Mouse (Mus musculus) neural tube, embryonic 10.5 days (tissue): Measurements from ENCODE around the gene Catsper3.

Experiments used
- DNase-seq: peaks from one replicate; pipeline ENCODE4 v3.0.0-alpha.2; 2017; ENCODE audit warnings: low spot score; ENCODE audit errors: extremely low spot score

Catsper3 gene

DNA sequence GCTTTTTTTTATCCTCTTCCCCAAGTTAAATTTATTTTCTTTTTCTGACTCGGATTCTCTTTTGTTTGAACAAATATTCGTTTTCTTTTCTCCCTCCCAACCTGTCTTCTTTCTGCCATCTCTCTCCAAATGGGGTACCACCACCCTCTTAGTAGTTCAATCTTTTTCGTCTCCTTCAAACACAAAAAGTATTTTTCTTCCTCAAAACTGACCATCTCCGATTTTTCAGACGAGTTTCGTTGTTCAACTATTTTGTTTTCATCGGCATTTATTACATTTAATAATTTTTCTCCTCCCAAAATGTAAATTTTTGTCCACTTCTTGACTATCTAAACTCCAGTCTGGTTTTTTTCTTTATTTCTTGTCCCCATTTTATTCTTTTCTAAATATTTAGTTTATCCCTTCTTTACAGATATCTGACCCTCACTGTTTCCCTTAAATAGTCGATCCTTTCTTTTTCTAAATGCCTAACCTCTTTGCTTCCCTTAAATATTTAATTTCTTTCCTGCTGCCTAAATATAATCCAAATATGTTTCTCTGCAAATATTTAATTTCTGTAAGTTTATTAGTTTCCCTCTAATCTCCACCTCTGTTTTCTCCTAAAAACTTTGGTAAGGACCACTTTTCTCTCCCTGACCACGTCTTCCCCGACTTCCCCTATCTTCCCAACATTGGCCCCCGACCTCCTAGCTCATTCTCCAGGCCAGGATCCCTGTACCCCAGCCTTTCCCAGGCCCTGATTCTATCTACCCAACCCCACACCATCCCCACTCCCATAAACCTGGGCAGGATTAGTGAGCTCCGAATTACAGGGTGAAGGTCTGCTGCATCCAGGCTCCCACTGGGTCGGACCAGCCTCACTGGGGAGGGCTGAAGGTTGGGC is 42.7 kb downstream of the Catsper3 start:
- no peak for DNase-seq

DNA sequence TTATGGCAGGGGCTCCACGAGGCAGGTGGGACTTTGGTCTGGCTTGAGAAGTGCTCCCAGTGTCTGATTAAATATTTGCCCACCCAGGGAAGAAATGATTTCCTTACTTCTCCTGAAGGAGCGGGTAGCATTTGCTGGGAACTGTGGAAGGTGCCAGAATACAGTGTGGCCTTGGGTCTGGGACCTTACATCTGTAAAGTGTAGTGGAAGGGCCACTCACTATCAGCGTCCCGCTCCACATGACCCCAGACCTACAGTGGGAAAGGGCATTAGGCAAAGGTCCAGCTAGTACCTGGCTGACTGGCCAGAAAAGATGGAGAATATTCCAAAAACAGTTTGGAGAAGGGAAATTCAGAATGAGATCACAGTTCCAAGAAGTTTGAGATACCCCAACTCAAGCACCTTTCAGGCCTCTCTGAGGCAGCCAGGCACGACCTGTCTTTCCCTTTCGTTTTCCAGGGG is 43.3 kb downstream of the Catsper3 start:
- DNase-seq: peak; percentile 72

DNA sequence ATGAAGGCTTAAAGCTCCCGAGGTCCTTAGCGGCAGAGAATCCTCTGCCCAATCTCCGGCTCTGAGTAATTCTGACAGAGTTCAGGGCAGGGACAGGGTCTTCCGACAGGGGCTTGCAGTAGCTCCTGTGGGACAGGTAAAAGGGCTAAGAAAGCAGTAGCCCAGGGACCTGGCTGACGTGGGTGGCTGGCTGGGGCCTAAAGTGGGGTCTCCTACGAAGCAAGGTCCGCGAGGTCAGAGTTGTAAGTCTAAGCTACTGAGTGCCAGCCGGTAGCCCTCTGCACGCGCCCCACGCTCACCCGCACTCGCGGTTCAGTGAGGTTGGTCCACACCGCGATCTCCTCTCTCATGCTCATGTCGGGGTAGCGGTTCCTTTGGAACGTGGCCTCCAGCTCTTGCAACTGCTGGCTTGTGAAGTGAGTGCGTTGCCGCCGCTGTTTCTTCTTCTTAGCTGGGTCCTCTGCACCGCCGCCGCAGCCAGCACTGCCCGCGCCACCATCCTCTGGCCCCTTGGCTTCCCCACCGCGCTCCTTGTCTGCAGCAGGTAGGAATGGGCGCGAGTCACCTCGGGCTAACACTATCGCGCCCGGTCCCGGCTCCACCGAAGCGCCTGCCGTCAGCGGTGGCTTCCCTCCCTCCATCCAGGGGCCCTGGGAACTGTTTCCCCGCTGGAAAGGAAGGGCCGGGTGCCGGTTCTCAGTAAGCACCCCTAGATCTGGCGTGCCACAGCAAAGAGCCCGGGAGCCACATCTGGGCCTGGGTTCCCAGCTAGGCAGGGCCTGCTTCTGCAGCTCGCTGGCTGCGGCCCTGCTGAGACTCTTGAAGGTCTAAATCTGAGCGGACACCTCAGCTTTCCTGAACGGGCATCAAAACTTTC is 44.0 kb downstream of the Catsper3 start:
- peak; percentile 74 for DNase-seq

DNA sequence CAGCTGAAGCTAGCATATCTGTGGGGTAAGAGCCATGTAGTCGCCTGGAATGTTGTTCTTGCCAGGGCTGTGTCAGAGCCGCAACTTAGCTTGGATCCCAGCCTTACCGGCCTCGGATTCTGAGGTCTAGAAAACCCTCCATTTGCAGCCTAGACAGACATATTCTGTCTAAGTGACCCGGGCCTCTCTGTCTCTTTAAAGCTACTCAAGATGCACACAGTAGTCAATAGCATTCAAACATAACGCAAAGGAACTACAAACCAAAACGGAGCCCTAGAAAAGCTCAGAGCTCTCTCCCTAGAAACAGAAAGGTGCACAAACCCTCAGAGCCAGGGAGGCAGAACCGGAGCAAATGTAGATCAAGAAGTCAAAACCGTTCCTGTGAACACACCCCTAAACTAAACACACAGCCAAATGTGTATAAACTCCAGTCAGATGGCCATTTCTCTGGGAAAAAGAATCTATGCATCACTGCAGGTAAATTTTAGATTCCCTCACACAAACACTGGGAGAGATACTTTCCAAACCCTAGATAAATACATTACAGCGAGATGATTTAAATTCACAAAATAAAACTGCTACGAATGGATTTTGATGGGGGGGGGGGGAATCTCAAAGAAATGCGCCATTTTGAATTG is 44.8 kb downstream of the Catsper3 start:
- DNase-seq: no peak

DNA sequence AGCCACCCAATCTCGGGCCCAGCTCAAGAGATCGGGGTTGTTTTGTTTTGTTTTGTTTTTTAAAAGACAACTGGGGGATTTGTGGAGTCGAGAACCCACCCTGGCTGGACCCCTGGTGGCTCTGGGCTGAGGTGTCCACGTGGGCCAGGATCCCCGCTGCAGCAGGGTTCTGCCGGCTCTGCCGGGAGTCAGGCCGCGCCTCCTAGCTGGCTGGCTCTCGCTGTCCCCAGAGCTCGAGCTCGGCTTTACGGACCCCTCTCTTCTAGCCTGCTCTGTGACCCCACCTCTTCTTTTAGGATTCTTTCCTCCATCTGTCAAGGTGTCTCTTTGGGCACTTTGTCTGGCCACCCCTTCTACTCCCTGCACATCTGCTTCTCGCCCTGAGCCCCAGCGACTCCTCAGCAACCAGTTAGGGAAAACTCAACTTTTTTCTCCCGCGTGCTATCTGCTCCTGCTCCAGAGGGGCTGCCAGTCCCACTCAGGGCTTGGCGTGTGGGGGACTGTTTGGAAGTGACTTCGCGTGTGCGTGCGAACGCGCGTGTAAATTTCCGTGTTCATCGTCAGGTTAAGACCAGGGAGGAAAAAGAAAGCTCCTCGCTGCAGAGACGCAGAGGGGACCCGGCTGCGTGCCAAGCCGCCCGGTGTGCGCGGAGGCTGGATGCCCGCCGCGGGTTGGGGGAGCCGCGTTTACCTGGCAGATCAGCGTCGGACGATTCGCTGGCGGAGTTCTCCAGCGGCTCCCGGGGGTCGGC is 45.9 kb downstream of the Catsper3 start:
- DNase-seq: peak; percentile 77

DNA sequence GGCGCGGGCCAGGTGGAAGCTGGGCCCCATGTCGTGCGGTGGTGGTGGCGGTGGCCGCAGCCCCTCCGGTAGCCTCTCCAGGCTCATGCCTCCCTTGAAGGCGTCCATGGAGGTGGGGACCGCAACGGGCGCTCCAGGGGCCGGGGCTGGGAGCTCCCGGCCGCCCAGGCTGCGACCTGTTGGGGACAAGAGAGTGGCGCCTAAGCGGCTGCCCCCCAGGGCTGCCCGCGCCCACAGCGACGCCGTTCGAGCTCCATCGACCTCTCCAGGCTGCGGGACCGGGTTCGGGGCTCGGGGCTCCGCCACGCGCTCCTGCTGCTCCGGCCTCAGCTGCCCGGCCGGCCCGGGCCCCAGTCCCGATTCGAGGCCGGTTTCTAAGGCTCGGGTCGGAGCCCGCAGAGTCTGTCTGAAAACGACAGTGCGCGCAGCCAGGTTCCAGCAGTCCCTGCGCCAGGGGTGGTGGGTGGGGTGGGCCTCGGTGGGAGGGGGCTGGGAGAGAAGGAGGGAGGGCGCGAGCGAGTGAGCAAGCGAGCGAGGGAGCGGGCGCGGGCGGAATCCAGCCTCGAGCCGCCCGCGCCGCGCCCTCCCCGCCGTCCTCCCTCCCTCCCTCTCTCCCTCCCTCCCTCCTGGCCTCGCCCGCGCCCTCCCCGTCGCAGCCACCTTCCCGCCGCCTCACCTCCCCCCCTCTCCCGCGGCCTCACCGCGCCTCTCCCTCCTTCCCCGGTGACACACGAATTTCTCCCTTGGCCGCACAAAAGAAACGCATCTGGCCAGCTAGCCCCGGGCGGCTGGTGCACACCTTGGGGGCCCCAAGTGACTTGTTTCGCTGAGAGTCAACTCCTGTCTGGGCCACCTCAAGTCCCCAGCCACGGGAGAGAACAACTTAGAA is 46.7 kb downstream of the Catsper3 start:
- peak; percentile 72 for DNase-seq

DNA sequence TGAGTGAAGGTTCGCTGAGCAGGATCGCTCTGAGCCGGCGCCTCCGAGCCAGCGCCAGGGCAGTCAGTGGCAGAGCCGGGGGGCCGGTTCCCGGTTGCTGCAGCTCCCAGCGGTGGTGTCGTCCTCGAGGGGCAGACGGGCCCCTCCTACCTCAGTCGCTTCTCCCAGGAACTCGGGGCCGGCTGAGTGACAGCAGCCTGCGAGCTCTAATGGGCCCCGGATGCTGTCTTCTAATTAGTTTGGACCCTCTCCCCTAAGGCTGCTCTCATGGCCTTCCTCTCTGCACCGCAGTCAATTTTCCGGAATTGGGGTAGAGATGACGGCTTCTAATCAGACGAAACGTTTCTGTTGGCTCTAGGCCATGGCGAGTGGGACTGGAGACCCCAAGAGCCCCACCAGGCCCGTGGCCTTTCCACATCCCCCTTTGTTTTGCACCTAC is 47.4 kb downstream of the Catsper3 start:
- no peak for DNase-seq

DNA sequence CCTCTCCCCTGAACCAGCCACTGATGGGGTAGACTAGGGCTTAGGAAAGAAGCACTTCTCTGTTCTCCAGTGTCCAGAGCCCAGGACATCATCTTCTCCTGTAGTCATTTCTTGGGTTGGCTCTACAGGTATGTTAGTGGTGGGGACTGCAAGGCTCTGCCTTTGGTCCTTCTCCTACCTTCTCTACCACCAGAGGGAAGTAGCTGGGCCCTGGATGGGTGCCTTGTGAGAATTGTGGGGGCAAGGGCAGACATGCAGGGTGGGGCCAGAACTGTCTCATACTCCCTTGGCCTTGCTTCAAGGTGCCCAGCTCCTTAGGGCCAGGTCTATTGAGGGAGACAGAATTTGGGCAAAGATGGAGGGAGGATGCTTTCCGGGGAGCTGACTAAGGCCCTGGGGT is 48.2 kb downstream of the Catsper3 start:
- no peak for DNase-seq

DNA sequence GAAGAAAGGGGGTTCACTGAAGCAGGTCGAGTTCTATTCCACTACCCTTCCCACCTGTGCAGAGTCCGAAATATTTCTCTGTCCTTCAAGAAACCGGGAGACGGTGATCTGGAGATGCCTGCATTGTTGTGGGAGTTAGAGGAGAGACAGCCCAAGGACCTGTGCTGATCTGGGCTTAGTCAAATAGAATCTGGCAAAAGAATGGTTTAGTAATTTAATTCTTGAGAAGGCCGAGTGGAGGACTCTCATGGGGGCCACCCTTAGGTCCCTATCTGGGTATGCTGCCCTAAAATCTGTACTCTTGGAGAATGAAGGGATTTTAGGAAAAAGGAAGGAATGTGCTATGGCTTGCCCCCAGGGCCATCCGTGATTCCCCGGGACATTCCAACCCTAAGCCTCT is 49.6 kb downstream of the Catsper3 start:
- DNase-seq: peak; percentile 41

DNA sequence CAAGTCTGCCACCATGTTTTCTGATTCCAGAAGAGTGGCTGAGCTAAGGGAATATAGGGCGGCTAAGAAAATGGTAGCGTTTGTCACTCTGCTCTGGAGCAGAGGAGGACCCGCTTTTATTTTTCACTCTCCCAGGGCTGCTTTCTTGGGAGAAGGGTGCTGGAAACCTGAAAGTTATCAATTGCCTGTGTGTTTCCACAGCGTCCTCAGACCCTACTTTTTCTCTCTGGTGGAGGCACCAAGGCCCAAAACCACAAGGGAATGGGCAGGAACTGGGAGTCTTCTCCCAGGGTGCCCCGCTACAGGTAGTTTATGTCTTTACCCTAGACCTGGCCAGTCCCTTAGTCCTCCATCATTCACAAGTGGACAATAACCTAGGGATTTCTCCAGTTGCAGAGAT is 50.3 kb downstream of the Catsper3 start:
- DNase-seq: peak; percentile 51

DNA sequence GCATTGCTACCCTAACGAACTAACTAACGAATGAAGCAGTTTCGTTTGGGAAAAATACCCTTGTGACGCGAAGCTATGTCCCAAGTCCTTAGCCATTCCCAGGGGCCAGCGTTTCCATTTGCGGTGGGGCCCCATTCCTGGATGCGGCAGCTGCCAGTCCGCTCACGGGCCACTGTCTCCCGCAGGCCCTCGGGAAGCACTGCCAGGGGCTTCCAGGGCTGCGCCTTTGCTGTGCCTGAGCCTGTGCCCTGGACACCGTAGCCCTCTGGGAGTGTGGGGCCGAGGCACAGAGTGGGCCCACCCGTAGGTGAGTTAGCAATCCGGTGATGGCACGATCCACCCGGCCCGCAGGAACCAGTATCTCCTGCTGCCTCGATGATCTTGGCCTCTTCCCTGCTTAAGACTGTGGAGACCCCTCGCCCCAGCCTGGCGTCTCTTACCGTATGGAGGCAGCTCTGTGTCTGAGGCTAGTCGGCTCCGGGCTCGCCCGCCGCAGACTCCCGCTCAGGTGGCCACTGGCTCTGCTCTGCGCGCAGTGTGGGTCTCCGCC is 51.3 kb downstream of the Catsper3 start:
- DNase-seq: peak; percentile 75

DNA sequence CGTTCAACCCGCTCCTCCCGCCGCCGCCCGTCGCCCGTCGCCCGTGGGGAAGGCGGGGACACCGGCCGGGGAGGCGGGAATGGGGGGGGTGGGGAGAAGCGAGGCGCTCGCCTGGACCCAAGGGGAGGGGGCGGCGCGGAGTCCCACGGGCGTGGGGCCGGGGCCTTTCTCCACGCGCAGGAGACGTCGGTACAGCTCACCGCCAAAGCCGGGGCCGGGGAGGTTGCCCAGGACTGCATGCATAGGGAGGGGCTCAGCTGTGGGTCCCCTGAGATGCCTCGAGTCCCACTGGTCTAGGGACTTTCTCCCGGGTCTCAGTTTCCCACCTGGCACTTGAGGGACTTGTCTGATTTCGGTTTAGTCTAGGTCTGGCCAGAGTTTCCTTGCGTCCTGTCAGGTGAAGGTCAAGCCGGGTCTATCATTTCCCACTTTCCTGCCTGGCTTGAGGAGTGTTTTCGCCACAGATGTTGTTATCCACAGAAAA is 51.8 kb downstream of the Catsper3 start, which contains the start of gene Pitx1:
Gene Pitx1, minus strand, starts transcription at position 51 of the 484 bp plus-strand sequence.
- peak; percentile 64 for DNase-seq

DNA sequence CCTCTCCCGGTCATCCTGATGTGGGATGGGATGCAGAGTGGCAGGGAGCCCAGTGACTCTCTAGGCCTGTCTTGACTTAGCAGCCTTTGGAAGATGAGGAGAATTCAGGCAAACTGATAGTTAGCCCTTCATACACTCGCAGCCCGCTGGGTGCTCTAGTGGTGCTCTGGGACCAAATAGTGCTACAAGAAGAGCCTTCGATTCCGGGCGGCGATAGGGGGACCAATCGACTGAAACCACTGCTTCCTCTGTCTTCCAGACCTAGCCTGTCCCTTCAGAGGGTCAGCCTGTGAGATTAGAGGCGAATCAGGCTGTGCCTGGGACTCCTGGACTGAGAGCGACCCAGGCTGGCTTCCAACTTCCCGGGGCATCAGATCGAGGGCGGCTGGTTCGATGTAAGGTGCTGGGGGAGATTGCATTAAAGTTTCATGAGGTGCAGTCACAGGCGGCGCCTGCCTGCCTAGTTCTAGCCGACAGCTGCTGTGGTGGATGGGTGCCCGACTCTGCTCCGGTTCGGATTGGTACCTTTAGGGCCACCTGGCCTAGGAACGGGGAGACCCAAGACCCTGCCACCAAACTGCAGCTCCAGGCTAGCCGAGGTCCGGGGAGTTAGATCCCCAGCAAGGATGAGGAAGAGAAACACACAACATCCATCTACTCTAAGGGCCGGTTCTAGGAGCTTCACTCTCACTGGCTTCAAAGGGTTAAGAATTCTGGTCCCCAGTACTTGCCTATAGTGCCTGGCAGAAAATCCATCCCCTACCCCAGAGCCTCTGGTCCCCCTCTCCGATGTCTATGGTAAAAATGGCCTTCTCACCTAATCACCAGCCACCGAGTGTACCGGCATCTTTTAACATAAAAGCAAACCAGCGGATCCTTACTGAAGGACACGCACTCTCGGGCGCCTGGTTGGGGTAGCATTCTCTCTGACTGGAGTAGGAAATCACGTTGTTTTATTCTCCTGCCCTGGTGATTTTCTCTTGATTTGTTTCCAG is 52.7 kb downstream of the Catsper3 start:
- peak; percentile 68 for DNase-seq

DNA sequence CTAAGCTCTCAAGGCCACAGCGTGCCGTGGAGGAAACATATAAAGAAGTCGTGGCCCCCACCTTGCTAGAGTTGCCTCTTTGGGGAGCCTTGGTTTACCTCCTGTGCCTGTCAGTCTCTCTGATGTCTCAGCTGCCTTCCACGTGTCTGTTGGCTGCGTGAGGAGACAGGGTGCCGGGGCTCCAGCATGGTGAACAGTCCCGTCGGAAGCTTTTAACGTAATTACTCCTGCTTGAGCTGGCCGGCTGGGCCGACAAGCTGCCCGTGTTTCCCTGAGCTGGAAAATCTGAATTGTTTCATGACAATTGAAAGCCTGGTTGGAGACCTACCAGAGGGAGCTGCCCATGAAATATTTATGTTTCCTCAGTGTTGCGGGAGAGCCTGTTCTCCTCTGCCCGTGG is 55.9 kb downstream of the Catsper3 start:
- DNase-seq: no peak

DNA sequence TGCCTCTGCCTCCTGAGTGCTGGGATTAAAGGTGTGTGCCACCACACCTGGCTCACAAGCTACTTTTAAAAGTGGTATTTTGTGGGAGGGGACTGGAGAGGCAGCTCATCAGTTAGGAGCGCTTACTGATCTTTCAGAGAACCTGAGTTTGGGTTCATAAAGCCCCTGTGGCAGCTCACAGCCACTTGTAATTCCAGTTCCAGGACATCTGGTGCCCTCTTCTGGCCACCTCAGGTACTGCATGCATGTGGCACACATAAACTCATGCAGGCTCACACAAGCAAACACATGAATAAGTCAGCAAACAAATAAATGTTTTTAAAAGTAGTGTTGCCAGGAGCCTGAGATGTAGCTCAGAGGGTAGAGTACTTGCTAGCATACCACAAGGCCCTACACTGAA is 59.3 kb downstream of the Catsper3 start:
- DNase-seq: no peak

DNA sequence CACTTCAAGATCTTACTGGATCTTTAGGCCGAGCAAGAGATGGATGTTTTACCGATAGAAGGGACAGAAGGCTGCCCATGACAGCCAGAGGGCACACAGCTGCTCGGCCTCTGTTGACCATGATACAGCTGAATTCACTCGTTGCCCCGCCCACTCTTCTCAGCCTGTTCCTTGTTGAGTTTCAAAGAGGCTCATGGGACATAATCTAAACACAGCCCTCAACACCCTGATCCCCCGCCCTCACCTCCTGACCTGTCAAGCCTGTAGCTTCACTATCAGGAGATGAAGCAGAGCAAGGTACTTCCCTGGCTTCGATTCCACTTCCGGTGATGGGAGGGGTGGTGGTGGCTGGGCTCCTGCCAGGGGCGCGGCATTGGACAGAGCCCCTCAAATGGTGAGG is 63.4 kb downstream of the Catsper3 start:
- peak; percentile 50 for DNase-seq

DNA sequence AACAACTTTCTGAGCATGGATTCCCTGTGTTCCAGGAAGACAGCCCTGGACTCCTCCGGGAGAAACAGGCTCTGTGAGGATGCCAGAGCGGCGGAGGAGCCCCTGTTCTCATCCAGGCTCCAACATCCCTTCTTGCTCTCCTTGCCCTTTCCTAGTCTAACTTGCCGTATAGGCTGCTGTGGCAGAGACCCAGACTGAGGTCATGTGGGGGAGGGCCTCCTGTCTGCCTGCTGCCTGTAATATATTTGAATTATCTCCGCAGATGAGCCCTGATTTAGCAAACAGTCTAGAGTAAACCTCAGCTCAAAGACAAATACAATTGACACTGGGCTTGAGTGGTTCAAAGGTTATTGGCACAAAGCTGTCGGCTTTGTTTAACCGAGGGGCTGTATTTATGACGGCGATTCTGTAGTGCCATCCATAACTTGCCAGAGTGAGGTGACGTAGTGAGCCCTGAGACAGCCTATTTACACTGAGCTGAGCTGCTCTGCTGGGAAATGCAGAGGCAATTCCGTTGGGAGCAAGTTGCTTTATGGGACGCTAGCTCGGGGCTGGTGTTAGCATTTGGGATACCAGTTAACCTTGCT is 64.3 kb downstream of the Catsper3 start:
- DNase-seq: peak; percentile 32

DNA sequence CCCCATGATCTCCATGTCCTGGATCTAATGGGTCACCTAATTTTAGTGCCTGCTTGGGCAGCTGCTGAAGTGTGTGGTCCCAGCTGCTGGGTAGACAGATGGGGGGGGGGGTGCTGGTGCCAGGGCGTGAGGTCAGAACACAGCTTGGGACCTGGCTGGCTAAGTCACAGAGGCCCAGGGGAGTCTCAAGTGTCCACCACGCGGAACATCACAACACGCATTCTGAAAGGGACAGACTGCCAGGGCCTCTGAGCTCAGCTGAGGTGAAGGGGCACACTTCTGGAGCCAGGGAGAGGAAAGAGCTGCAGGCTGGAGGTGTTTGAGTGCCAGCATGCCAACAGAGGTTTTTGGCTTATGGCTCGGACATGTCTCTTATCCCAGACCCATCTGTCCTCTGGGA is 66.4 kb downstream of the Catsper3 start:
- DNase-seq: no peak
